Mouse (Mus musculus): ENCODE measurements around the gene Zbtb7a.

DNA sequence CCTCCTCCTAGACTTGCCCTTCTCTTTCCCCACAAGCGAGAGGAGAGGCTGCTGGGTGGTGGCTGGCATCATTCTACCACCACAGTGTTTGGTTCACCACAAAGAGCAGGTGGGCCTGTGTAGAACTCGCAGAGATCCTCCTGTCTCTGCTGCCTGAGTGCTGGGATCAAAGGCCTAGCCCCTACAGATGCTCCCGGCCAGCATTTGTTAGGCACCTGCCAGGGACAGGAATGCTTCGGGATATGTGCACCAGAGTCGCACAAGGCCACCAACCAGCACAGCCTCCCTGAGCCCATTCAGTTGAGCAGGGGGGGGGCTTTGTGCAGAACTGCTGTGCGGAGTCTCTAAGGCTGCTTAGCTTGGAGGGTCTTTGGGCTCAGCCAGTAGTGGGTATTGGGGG is 10.3 kb downstream of the Zbtb7a start:
- TF ChIP-seq GATA1 (IDR thresholded peaks at IDR 0.05; ENCODE audit: low read length) (no peak), TAL1 (IDR thresholded peaks at IDR 0.05; ENCODE audit: low read length) (no peak)

Measured in erythroblast, embryonic 14.5 days (primary cell).